ENCODE assay signal across 25 mouse cellular contexts in genomic region chr17:56072243-56072642, GRCm38 (mm10). TPM values are rescaled to one million over a fixed set of nuclear protein-coding genes. Genes with fewer than 3 reads are reported as not detected.
"Had no signal": no experiment of that assay in that cellular context is flagged by ENCODE, and none has a peak within 500 bp of the region (broad histone marks: within the 10 kb centered on the region; RNA-seq: fewer than 3 reads in every experiment).

No protein-coding gene starts in this region.

- H3K27ac ChIP-seq: heart, embryonic 10.5 days; hindbrain, embryonic 10.5 days; hindbrain, embryonic 12.5 days; hindbrain, embryonic 14.5 days; intestine, embryonic 15.5 days; layer of hippocampus, adult 2 months; left cerebral cortex, adult 2 months; limb, embryonic 12.5 days; liver, embryonic 13.5 days had no signal

- DNase-seq: gastrocnemius, postnatal 14 days; heart, adult 18-20 months; heart, postnatal 10 days; heart, postnatal 4 days; kidney, adult 18-20 months; kidney, adult 8-10 months; kidney, postnatal 10 days; kidney, postnatal 25 days; kidney, postnatal 4 days; liver; liver, embryonic 13.5 days had no signal

- H3K27me3 ChIP-seq: heart, embryonic 12.5 days; hindbrain, embryonic 12.5 days; intestine, embryonic 15.5 days; limb, embryonic 12.5 days; liver, embryonic 13.5 days had no signal

- ATAC-seq: hindbrain, embryonic 16.5 days; inflammation-experienced regulatory T-cells, adult 6 months; intestine, embryonic 15.5 days; intestine, postnatal 0 days had no signal

- H3K9me3 ChIP-seq: heart, embryonic 10.5 days; heart, embryonic 12.5 days; hindbrain, embryonic 10.5 days; hindbrain, embryonic 12.5 days; intestine, embryonic 15.5 days; limb, embryonic 10.5 days; limb, embryonic 12.5 days; liver, embryonic 13.5 days had no signal

- H3K4me3 ChIP-seq: heart, embryonic 10.5 days; heart, embryonic 12.5 days; hindbrain, embryonic 10.5 days; hindbrain, embryonic 12.5 days; intestine, embryonic 15.5 days; layer of hippocampus, adult 2 months; left cerebral cortex, adult 2 months; limb, embryonic 10.5 days; limb, embryonic 12.5 days; liver, embryonic 13.5 days had no signal

- H3K9ac ChIP-seq: heart, embryonic 12.5 days; hindbrain, embryonic 12.5 days; hindbrain, embryonic 14.5 days; limb, embryonic 12.5 days; liver, embryonic 13.5 days had no signal

- H3K4me2 ChIP-seq: heart, embryonic 12.5 days; hindbrain, embryonic 12.5 days; hindbrain, embryonic 14.5 days; intestine, embryonic 15.5 days; limb, embryonic 12.5 days; liver, embryonic 11.5 days; liver, embryonic 13.5 days had no signal

RNA-seq across cellular contexts. Expression of gene Plin4, which starts 37.4 kb away (rescaled TPM):
- polyA plus RNA-seq: liver, embryonic 13.5 days had no signal
